In genomic region chr1:72780720-72781119, GRCm38 (mm10) we compare ENCODE assay signal across 14 mouse cellular contexts. TPM values are rescaled to one million over a fixed set of nuclear protein-coding genes. Genes with fewer than 3 reads are reported as not detected.
DNase-seq lines count a peak whose midpoint lies in the region; ATAC-seq and TF ChIP-seq lines count a peak whose summit lies in the region.
"Had no signal": no experiment of that assay in that cellular context is flagged by ENCODE, and none has a peak within 500 bp of the region (broad histone marks: within the 10 kb centered on the region; RNA-seq: fewer than 3 reads in every experiment).

No protein-coding gene starts in this region.

- no peaks in the 10 kb centered on the region for H3K27me3 ChIP-seq in heart, embryonic 13.5 days (replicated peaks)
- H3K27me3 ChIP-seq in Patski: no peaks in the 10 kb centered on the region
- H3K27me3 ChIP-seq in kidney, embryonic 14.5 days (ENCODE audit: control insufficient read depth, insufficient read depth, low read length): no peaks in the 10 kb centered on the region
- no peaks in the 10 kb centered on the region for H3K27me3 ChIP-seq in thymus, adult 2 months (ENCODE audit: control insufficient read depth, insufficient read depth, low read length)
- H3K27me3 ChIP-seq: hindbrain, embryonic 13.5 days had no signal

- CTCF ChIA-PET in Patski (lab: Charles Lee): interaction anchor here (0.7 to 1.6 kb wide), 7 partner anchors 13 to 61 kb away, joined by 3 to 5 read pairs (median 3); no protein-coding TSS in a partner anchor

- H3K4me3 ChIP-seq in heart, embryonic 13.5 days: no peak overlapping the region
- H3K4me3 ChIP-seq in kidney, embryonic 14.5 days (ENCODE audit: low read length): no peak overlapping the region
- no peak overlapping the region for H3K4me3 ChIP-seq in thymus, adult 2 months (ENCODE audit: control insufficient read depth, insufficient read depth, low read length)
- H3K4me3 ChIP-seq: hindbrain, embryonic 13.5 days had no signal

- TF ChIP-seq CTCF in Patski (IDR thresholded peaks at IDR 0.05): no peak
- TF ChIP-seq CTCF in thymus, adult 2 months (IDR thresholded peaks at IDR 0.05; ENCODE audit: borderline replicate concordance, control insufficient read depth, extremely low read depth, insufficient read depth, low read length, poor library complexity): no peak

- 21% methylated on average over 7 of the region's 7 CpGs for WGBS in heart, embryonic 13.5 days
- WGBS in kidney, embryonic 14.5 days: 28% methylated on average over 7 of the region's 7 CpGs
- 92% methylated on average over 7 of the region's 7 CpGs for WGBS in thymus, adult 2 months

- H3K36me3 ChIP-seq in heart, embryonic 13.5 days: no peaks in the 10 kb centered on the region
- H3K36me3 ChIP-seq in kidney, embryonic 14.5 days (ENCODE audit: control insufficient read depth, insufficient read depth, low read length): no peaks in the 10 kb centered on the region
- no peaks in the 10 kb centered on the region for H3K36me3 ChIP-seq in thymus, adult 2 months (ENCODE audit: control insufficient read depth, insufficient read depth, low read length)
- H3K36me3 ChIP-seq: hindbrain, embryonic 13.5 days had no signal

- no peak overlapping the region for H3K9ac ChIP-seq in heart, embryonic 13.5 days
- no peak overlapping the region for H3K9ac ChIP-seq in kidney, embryonic 14.5 days (ENCODE audit: low read depth, low read length)
- H3K9ac ChIP-seq: forebrain, postnatal 0 days; hindbrain, embryonic 13.5 days had no signal

- POLR2A ChIA-PET in Patski (lab: Charles Lee): interaction anchor here (0.7 to 0.9 kb wide), 2 partner anchors 17 to 71 kb away, joined by 3 read pairs; no protein-coding TSS in a partner anchor

- peak overlapping the region; percentile 20; the same call in 1 of the 2 replicates for H3K27ac ChIP-seq in heart, embryonic 13.5 days (replicated peaks)
- no peak overlapping the region for H3K27ac ChIP-seq in kidney, embryonic 14.5 days (ENCODE audit: low read depth, low read length)
- no peak overlapping the region for H3K27ac ChIP-seq in thymus, adult 2 months (ENCODE audit: control insufficient read depth, insufficient read depth, low read length)
- H3K27ac ChIP-seq: hindbrain, embryonic 13.5 days had no signal

- ATAC-seq in heart, embryonic 13.5 days (ENCODE audit: extremely low read depth, insufficient number of reproducible peaks, low FRiP score, low TSS enrichment): no peak
- ATAC-seq in Patski: peak; percentile 83
- peak; percentile 58; the same call in 1 of the 2 replicates for ATAC-seq in kidney, embryonic 14.5 days (ENCODE audit: low FRiP score, low TSS enrichment)
- ATAC-seq: CD4-positive, CD25-positive, alpha-beta regulatory T cell, adult 4 months; forebrain, postnatal 0 days had no signal

- no peaks in the 10 kb centered on the region for H3K9me3 ChIP-seq in heart, embryonic 13.5 days
- no peaks in the 10 kb centered on the region for H3K9me3 ChIP-seq in kidney, embryonic 14.5 days (ENCODE audit: control insufficient read depth, low read length)
- H3K9me3 ChIP-seq: hindbrain, embryonic 13.5 days had no signal

- no peak for DNase-seq in heart, adult 18-20 months
- DNase-seq in Patski (ENCODE audit: low read depth, low spot score): peak; percentile 68
- DNase-seq in lung, postnatal 4 days: peak; percentile 4 to 26
- no peak for DNase-seq in thymus, adult 2 months
- no peak for DNase-seq in thymus, postnatal 4 days
- no peak for DNase-seq in urinary bladder, postnatal 36 days (ENCODE audit: low spot score in 2 of 2)
- DNase-seq: cerebellum, postnatal 36 days; forebrain, postnatal 0 days; liver had no signal

- TF ChIP-seq POLR2A in thymus, adult 2 months (IDR thresholded peaks at IDR 0.05; ENCODE audit: control insufficient read depth, extremely low read depth, insufficient read depth, low read length, poor library complexity): no peak

- in situ Hi-C loops in Patski (cut with MboI; ENCODE audit: low pct_unique_long_range_greater_than_20kb): no loop called here

- H3K4me1 ChIP-seq in heart, embryonic 13.5 days: peaks cover 28% of the 10 kb centered on the region
- no peaks in the 10 kb centered on the region for H3K4me1 ChIP-seq in kidney, embryonic 14.5 days (ENCODE audit: control insufficient read depth, insufficient read depth, low read length)
- no peaks in the 10 kb centered on the region for H3K4me1 ChIP-seq in thymus, adult 2 months (replicated peaks; ENCODE audit: control insufficient read depth, insufficient read depth, low read length)

- peak overlapping the region; percentile 8 for H3K4me2 ChIP-seq in heart, embryonic 13.5 days
- H3K4me2 ChIP-seq in kidney, embryonic 14.5 days (replicated peaks; ENCODE audit: low read depth, low read length): no peak overlapping the region
- H3K4me2 ChIP-seq: heart, embryonic 11.5 days; hindbrain, embryonic 13.5 days had no signal

RNA-seq across cellular contexts. Expression of gene Igfbp2, which starts 43.6 kb away (rescaled TPM):
- polyA plus RNA-seq in heart, embryonic 13.5 days (2015; fragmentation: Nextera tagmentation; extraction: Ambion mirVana): 85.0 and 87.3 TPM in 2 replicates
- under 1 TPM; 0.37 to 0.51 TPM for total RNA-seq in heart, adult 18-20 months (2021)
- polyA plus RNA-seq in Patski (2021): 1,427 TPM
- polyA plus RNA-seq in kidney, embryonic 14.5 days (2014; fragmentation: Nextera tagmentation; extraction: Ambion mirVana): 148 and 171 TPM in 2 replicates
- polyA plus RNA-seq in thymus, adult 2 months (2012; rRNA removed): 13.3 and 16.4 TPM in 2 replicates
- polyA plus RNA-seq: CD4-positive, CD25-positive, alpha-beta regulatory T cell, adult 4 months had no signal

Comparison
In these comparisons a context has a peak if more than half of its experiments do, and no peak if none do; other contexts are left out.
1. DNase-seq: peak in Patski (single experiment) and lung, postnatal 4 days (2 of 2); none in heart, adult 18-20 months (0 of 2), thymus, adult 2 months (single experiment), thymus, postnatal 4 days (single experiment) and urinary bladder, postnatal 36 days (0 of 2).